Mouse (Mus musculus) cerebellum, adult 11 months (tissue): ENCODE data around the gene Tpcn2.

ENCODE experiments used
- DNase-seq: peaks from one replicate; pipeline ENCODE4 v3.0.0; 2022

Gene Tpcn2

GRCm38 (mm10) chr7:145298666-145299490, 15.1 kb upstream of the Tpcn2 start:
- peak; percentile 55 for DNase-seq

GRCm38 (mm10) chr7:145293859-145294258, 10.0 kb upstream of the Tpcn2 start:
- peak; percentile 50 for DNase-seq

GRCm38 (mm10) chr7:145292726-145293125, 8.9 kb upstream of the Tpcn2 start:
- DNase-seq = no peak

GRCm38 (mm10) chr7:145291847-145292246, 8.0 kb upstream of the Tpcn2 start:
- DNase-seq = no peak

GRCm38 (mm10) chr7:145289302-145289701, 5.5 kb upstream of the Tpcn2 start:
- DNase-seq = peak; percentile 63

- DNase-seq = peak; percentile 78
These were observed 3.6 kb upstream of the Tpcn2 start for GRCm38 (mm10) chr7:145287410-145287809.

- no peak for DNase-seq
These were observed 1.7 kb upstream of the Tpcn2 start for GRCm38 (mm10) chr7:145285476-145285875.

GRCm38 (mm10) chr7:145284293-145284692, 482 bp upstream of the Tpcn2 start:
- no peak for DNase-seq

GRCm38 (mm10) chr7:145283041-145283440, 770 bp downstream of the Tpcn2 start:
- DNase-seq = no peak

- DNase-seq = no peak
These were observed 2.4 kb downstream of the Tpcn2 start for GRCm38 (mm10) chr7:145281396-145281795.

- no peak for DNase-seq
These were observed 8.3 kb downstream of the Tpcn2 start for GRCm38 (mm10) chr7:145275488-145275887.

GRCm38 (mm10) chr7:145270955-145271354, 12.9 kb downstream of the Tpcn2 start:
- DNase-seq = no peak

GRCm38 (mm10) chr7:145268890-145269289, 14.9 kb downstream of the Tpcn2 start:
- no peak for DNase-seq

- no peak for DNase-seq
These were observed 17.8 kb downstream of the Tpcn2 start for GRCm38 (mm10) chr7:145266011-145266410.

- DNase-seq = no peak
These were observed 19.6 kb downstream of the Tpcn2 start for GRCm38 (mm10) chr7:145264202-145264601.

- DNase-seq = no peak
These were observed 27.7 kb downstream of the Tpcn2 start for GRCm38 (mm10) chr7:145256092-145256491.

GRCm38 (mm10) chr7:145253986-145254630, 29.7 kb downstream of the Tpcn2 start:
- DNase-seq = no peak

GRCm38 (mm10) chr7:145252715-145253476, 30.9 kb downstream of the Tpcn2 start:
- peak; percentile 89 for DNase-seq

GRCm38 (mm10) chr7:145250225-145250624, 33.6 kb downstream of the Tpcn2 start:
- DNase-seq = peak; percentile 78

GRCm38 (mm10) chr7:145248911-145249310, 34.9 kb downstream of the Tpcn2 start:
- no peak for DNase-seq

- DNase-seq = peak; percentile 83
These were observed 40.7 kb downstream of the Tpcn2 start for GRCm38 (mm10) chr7:145242851-145243712.

- DNase-seq = no peak
These were observed 41.8 kb downstream of the Tpcn2 start for GRCm38 (mm10) chr7:145242028-145242427.
